Mouse (Mus musculus) adrenal gland, postnatal 14 days (tissue): ENCODE results near the gene Xrcc1. TPM values are rescaled to one million over a fixed set of nuclear protein-coding genes. Genes with fewer than 3 reads are reported as not detected.

ENCODE experiments used
- DNase-seq: peaks from one replicate; pipeline ENCODE4 v3.0.0; 2021; ENCODE audit warnings: mixed read lengths
- total RNA-seq: library from RNA; stranded (reverse); gene quantifications from 2 replicates; pipeline ENCODE4 v1.2.3, GENCODE M21; 2021

The Xrcc1 gene
- total RNA-seq, 1 experiment from 2014 or later: 38.5 TPM

GRCm38 (mm10) chr7:24528861-24529260 is 17.2 kb upstream of the Xrcc1 start:
- no peak for DNase-seq

- no peak for DNase-seq
These were observed 16.5 kb upstream of the Xrcc1 start for GRCm38 (mm10) chr7:24529580-24529979.

- peak; percentile 99 for DNase-seq
These were observed 15.8 kb upstream of the Xrcc1 start, which contains the start of gene Irgq for GRCm38 (mm10) chr7:24530062-24530931. Gene Irgq (plus strand): TSS chr7:24530689.

- peak; percentile 88 for DNase-seq
These were observed 14.7 kb upstream of the Xrcc1 start for GRCm38 (mm10) chr7:24531211-24531971.

GRCm38 (mm10) chr7:24533031-24533571 is 13.0 kb upstream of the Xrcc1 start:
- DNase-seq: no peak

- DNase-seq: no peak
These were observed 12.3 kb upstream of the Xrcc1 start for GRCm38 (mm10) chr7:24533806-24534205.

GRCm38 (mm10) chr7:24534301-24534700 is 11.8 kb upstream of the Xrcc1 start:
- no peak for DNase-seq

- no peak for DNase-seq
These were observed 9.0 kb upstream of the Xrcc1 start for GRCm38 (mm10) chr7:24537081-24537480.

GRCm38 (mm10) chr7:24537591-24537990 is 8.5 kb upstream of the Xrcc1 start:
- no peak for DNase-seq

- DNase-seq: peak; percentile 67
These were observed 7.9 kb upstream of the Xrcc1 start for GRCm38 (mm10) chr7:24538154-24538553.

GRCm38 (mm10) chr7:24538701-24539100 is 7.4 kb upstream of the Xrcc1 start:
- DNase-seq: no peak

GRCm38 (mm10) chr7:24539686-24540085 is 6.4 kb upstream of the Xrcc1 start:
- DNase-seq: no peak

- no peak for DNase-seq
These were observed 1.6 kb upstream of the Xrcc1 start for GRCm38 (mm10) chr7:24544506-24544905.

GRCm38 (mm10) chr7:24546634-24547389 is 723 bp downstream of the Xrcc1 start:
- DNase-seq: peak; percentile 100

GRCm38 (mm10) chr7:24547534-24548036 is 1.5 kb downstream of the Xrcc1 start:
- no peak for DNase-seq

- DNase-seq: no peak
These were observed 6.1 kb downstream of the Xrcc1 start for GRCm38 (mm10) chr7:24551985-24552759.

- no peak for DNase-seq
These were observed 9.7 kb downstream of the Xrcc1 start for GRCm38 (mm10) chr7:24555786-24556185.

GRCm38 (mm10) chr7:24561450-24561849 is 15.4 kb downstream of the Xrcc1 start:
- DNase-seq: no peak

- no peak for DNase-seq
These were observed 17.2 kb downstream of the Xrcc1 start for GRCm38 (mm10) chr7:24563191-24563836.

GRCm38 (mm10) chr7:24563837-24564206 is 17.7 kb downstream of the Xrcc1 start:
- DNase-seq: no peak
